12 mouse cellular contexts compared by ENCODE assay signal in genomic region chr3:103386292-103387031, GRCm38 (mm10).
A peak's percentile ranks its signal among the peaks of the same experiment; 100 is the strongest.
DNase-seq lines count a peak whose midpoint lies in the region; ATAC-seq and TF ChIP-seq lines count a peak whose summit lies in the region.
"Had no signal": no experiment of that assay in that cellular context is flagged by ENCODE, and none has a peak within 500 bp of the region (broad histone marks: within the 10 kb centered on the region; RNA-seq: fewer than 3 reads in every experiment).

No protein-coding gene starts in this region.

- peak; percentile 4; the same call in 1 of the 2 replicates for TF ChIP-seq RAD21 in MEL (IDR thresholded peaks at IDR 0.05; ENCODE audit: low read depth, low read length)

- no peaks in the 10 kb centered on the region for H3K4me1 ChIP-seq in kidney, postnatal 0 days (replicated peaks; ENCODE audit: insufficient read depth, low read length)
- peaks cover 0 to 6% of the 10 kb centered on the region in 2 experiments; a peak in 2 of 4 replicates for H3K4me1 ChIP-seq in MEL (ENCODE audit: control insufficient read depth in 1 of 2, insufficient read depth in 2 of 2, low read length in 2 of 2)
- H3K4me1 ChIP-seq in lung, embryonic 16.5 days (replicated peaks; ENCODE audit: control insufficient read depth, insufficient read depth, low read length) = no peaks in the 10 kb centered on the region
- H3K4me1 ChIP-seq: embryonic facial prominence, embryonic 12.5 days had no signal

- H3K4me2 ChIP-seq in kidney, postnatal 0 days (ENCODE audit: low read length) = no peak overlapping the region
- no peak overlapping the region for H3K4me2 ChIP-seq in lung, embryonic 16.5 days (ENCODE audit: low read depth, low read length)
- H3K4me2 ChIP-seq: embryonic facial prominence, embryonic 12.5 days had no signal

- TF ChIP-seq CTCF in kidney, postnatal 0 days (IDR thresholded peaks at IDR 0.05; ENCODE audit: low read depth) = peak; percentile 34; the same call in 1 of the 2 replicates
- TF ChIP-seq CTCF in MEL (IDR thresholded peaks at IDR 0.05 in 2 of 3, conservative IDR thresholded peaks at IDR 0.05 in 1 of 3; ENCODE audit: control insufficient read depth in 1 of 3, insufficient read depth in 1 of 3, low read depth in 2 of 3, low read length in 3 of 3, poor library complexity in 1 of 3, severe bottlenecking in 1 of 3) = peak; percentile 42 to 50 (median 43); a peak in 5 of 6 replicates

- no peak for TF ChIP-seq POLR2A in MEL (IDR thresholded peaks at IDR 0.05; ENCODE audit: control insufficient read depth in 1 of 2, insufficient read depth in 1 of 2, low read depth in 1 of 2, low read length in 2 of 2, poor library complexity in 1 of 2)

- no peak for ATAC-seq in kidney, postnatal 0 days (replicated peaks; ENCODE audit: low FRiP score, low read depth)
- 0 out of 2 replicates have a peak, but pooled peaks have one; percentile 5 for ATAC-seq in lung, embryonic 16.5 days (ENCODE audit: low read depth)

- no peaks in the 10 kb centered on the region for H3K27me3 ChIP-seq in kidney, postnatal 0 days (ENCODE audit: insufficient read depth, low read length)
- peaks cover 3 to 6% of the 10 kb centered on the region in 2 experiments for H3K27me3 ChIP-seq in MEL (ENCODE audit: control insufficient read depth in 1 of 2, insufficient read depth in 2 of 2, low read length in 2 of 2)
- no peaks in the 10 kb centered on the region for H3K27me3 ChIP-seq in lung, embryonic 16.5 days (ENCODE audit: control insufficient read depth, insufficient read depth, low read depth, low read length)
- H3K27me3 ChIP-seq: embryonic facial prominence, embryonic 12.5 days had no signal

- no peaks in the 10 kb centered on the region for H3K36me3 ChIP-seq in kidney, postnatal 0 days (ENCODE audit: insufficient read depth, low read length)
- H3K36me3 ChIP-seq in MEL (ENCODE audit: control insufficient read depth in 1 of 2, insufficient read depth in 2 of 2, low read length in 2 of 2) = peaks cover 0 to 3% of the 10 kb centered on the region in 2 experiments; a peak in 2 of 4 replicates
- H3K36me3 ChIP-seq in lung, embryonic 16.5 days (ENCODE audit: control insufficient read depth, insufficient read depth, low read length) = no peaks in the 10 kb centered on the region
- H3K36me3 ChIP-seq: embryonic facial prominence, embryonic 12.5 days had no signal

- no peak overlapping the region for H3K4me3 ChIP-seq in kidney, postnatal 0 days (replicated peaks; ENCODE audit: low read depth, low read length)
- H3K4me3 ChIP-seq in MEL (ENCODE audit: control insufficient read depth in 1 of 2, insufficient read depth in 1 of 2, low read depth in 2 of 2, low read length in 2 of 2) = no peak overlapping the region
- H3K4me3 ChIP-seq in lung, embryonic 16.5 days (ENCODE audit: low read length) = no peak overlapping the region
- H3K4me3 ChIP-seq: embryonic facial prominence, embryonic 12.5 days had no signal

- TF ChIP-seq EP300 in MEL (IDR thresholded peaks at IDR 0.05; ENCODE audit: low read depth in 1 of 2, low read length in 2 of 2) = no peak

- no peaks in the 10 kb centered on the region; the same call in 1 of the 2 replicates for H3K79me2 ChIP-seq in MEL (ENCODE audit: control insufficient read depth, insufficient read depth, low read length, poor library complexity)

- intact Hi-C loops in left cerebral cortex, postnatal 10 days (cut with DNase I) = no loop called here

- no peaks in the 10 kb centered on the region for H3K9me3 ChIP-seq in kidney, postnatal 0 days (replicated peaks; ENCODE audit: low read length)
- no peaks in the 10 kb centered on the region for H3K9me3 ChIP-seq in MEL (replicated peaks; ENCODE audit: insufficient read depth, low read length)
- H3K9me3 ChIP-seq in lung, embryonic 16.5 days (ENCODE audit: control insufficient read depth, low read length) = no peaks in the 10 kb centered on the region
- H3K9me3 ChIP-seq: embryonic facial prominence, embryonic 12.5 days had no signal

- WGBS in kidney, postnatal 0 days = 91% methylated on average over 16 of the region's 16 CpGs
- 74% methylated on average over 16 of the region's 16 CpGs for WGBS in lung, embryonic 16.5 days

- no peak overlapping the region for H3K27ac ChIP-seq in kidney, postnatal 0 days
- no peak overlapping the region for H3K27ac ChIP-seq in MEL (ENCODE audit: control insufficient read depth, low read depth, low read length)
- no peak overlapping the region for H3K27ac ChIP-seq in lung, embryonic 16.5 days (ENCODE audit: low read length)
- H3K27ac ChIP-seq: embryonic facial prominence, embryonic 12.5 days had no signal

- DNase-seq in kidney, postnatal 0 days (ENCODE audit: low spot score) = no peak
- DNase-seq in kidney, postnatal 36 days = no peak
- DNase-seq in MEL (ENCODE audit: low read depth, low spot score) = peak; percentile 71
- DNase-seq in thymus, postnatal 0 days (ENCODE audit: low spot score) = peak; percentile 99
- no peak for DNase-seq in adrenal gland, adult 18-20 months (ENCODE audit: low spot score in 2 of 2)
- DNase-seq in left cerebral cortex, postnatal 10 days (ENCODE audit: extremely low spot score in 1 of 2, low spot score in 2 of 2) = no peak
- DNase-seq in right cerebral cortex, postnatal 14 days = no peak
- DNase-seq: adrenal gland, postnatal 14 days; layer of hippocampus, adult 9-11 months; midbrain, embryonic 14.5 days had no signal

- no peak overlapping the region for H3K9ac ChIP-seq in kidney, postnatal 0 days (ENCODE audit: low read depth, low read length)
- no peak overlapping the region for H3K9ac ChIP-seq in MEL (ENCODE audit: control insufficient read depth, low read depth, low read length, poor library complexity, severe bottlenecking)
- H3K9ac ChIP-seq in lung, embryonic 16.5 days (ENCODE audit: low read length) = no peak overlapping the region
- H3K9ac ChIP-seq: embryonic facial prominence, embryonic 12.5 days had no signal

TF ChIP-seq in MEL, 35 proteins besides CTCF, POLR2A, EP300 and RAD21:
- TF ChIP-seq ZMIZ1 (IDR thresholded peaks at IDR 0.05; ENCODE audit: low read depth, low read length) = no peak
- TF ChIP-seq SMC3 (IDR thresholded peaks at IDR 0.05; ENCODE audit: low read depth, low read length) = 0 out of 2 replicates have a peak, but pooled peaks have one; percentile 17
- TF ChIP-seq ZNF384 (IDR thresholded peaks at IDR 0.05; ENCODE audit: low read depth, low read length) = no peak
- TF ChIP-seq NELFE (IDR thresholded peaks at IDR 0.05; ENCODE audit: low read depth, low read length) = no peak
- no peak for TF ChIP-seq TBP (IDR thresholded peaks at IDR 0.05; ENCODE audit: low read depth, low read length)

Comparison
In these comparisons a context has a peak if more than half of its experiments do, and no peak if none do; other contexts are left out.
1. DNase-seq: peak in MEL (single experiment) and thymus, postnatal 0 days (single experiment); none in kidney, postnatal 0 days (single experiment), kidney, postnatal 36 days (0 of 2), adrenal gland, adult 18-20 months (0 of 2), left cerebral cortex, postnatal 10 days (0 of 2) and right cerebral cortex, postnatal 14 days (single experiment).